In the genomic region with DNA sequence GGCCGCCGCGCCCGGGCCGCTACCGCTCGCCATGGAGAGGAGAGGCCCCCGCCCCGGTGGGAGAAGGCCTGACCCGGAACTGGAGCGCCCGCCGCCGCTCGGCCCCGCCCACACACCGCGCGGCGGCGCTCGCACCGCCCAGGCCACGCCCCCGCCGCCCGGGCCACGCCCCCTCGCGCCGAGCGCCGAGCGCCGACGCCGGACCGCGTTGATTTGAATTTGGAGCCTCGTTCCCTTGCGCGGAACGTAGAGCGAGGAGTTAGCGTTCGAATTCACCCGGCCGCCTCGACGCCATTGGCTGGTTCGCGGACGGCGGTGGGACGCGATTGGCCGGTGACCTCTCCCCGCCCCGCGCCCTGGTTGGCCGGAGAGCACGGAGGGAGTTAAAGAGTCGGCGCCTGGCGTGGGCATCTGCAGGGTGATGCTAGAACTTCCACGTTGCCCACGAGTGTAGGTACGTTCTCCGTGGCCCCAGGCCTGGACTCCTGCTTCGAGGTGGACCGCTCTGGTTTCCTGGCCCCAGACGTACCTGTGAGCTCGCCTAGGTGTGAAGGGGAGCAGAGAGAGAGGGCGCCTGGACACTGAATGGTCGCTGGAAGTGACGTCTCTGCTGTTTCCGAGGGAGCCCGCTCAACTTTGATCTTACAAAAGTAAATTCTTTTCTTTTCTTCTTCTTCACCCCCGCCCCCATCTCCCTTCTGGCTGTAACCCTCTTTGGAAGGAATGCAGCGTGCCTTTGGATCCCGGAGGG, we compare ENCODE assay signal across 8 mouse cellular contexts. TPM values are rescaled to one million over a fixed set of nuclear protein-coding genes. Genes with fewer than 3 reads are reported as not detected.
A peak's percentile ranks its signal among the peaks of the same experiment; 100 is the strongest.
DNase-seq lines count a peak whose midpoint lies in the region; ATAC-seq and TF ChIP-seq lines count a peak whose summit lies in the region.

A gene (minus strand): TSS at position 104 of the 751 bp plus-strand sequence.
A gene (plus strand): TSS at position 192 of the 751 bp plus-strand sequence.

- H3K27ac ChIP-seq in ES-Bruce4 (ENCODE audit: insufficient read depth, low read length) = peak within 1 kb of the TSS; percentile 52; the same call in 1 of the 2 replicates
- peak within 1 kb of the TSS; percentile 75 for H3K27ac ChIP-seq in forebrain, embryonic 14.5 days (ENCODE audit: low read depth, low read length)
- peak within 1 kb of the TSS; percentile 87 for H3K27ac ChIP-seq in neural tube, embryonic 15.5 days (replicated peaks)

- peak within 1 kb of the TSS; percentile 80 for H3K4me2 ChIP-seq in forebrain, embryonic 14.5 days (ENCODE audit: low read length)
- peak within 1 kb of the TSS; percentile 77 for H3K4me2 ChIP-seq in neural tube, embryonic 15.5 days

- no peak for TF ChIP-seq EP300 in ES-Bruce4 (IDR thresholded peaks at IDR 0.05; ENCODE audit: insufficient read depth, low read depth, low read length)

- no peaks in the 10 kb centered on the region for H3K9me3 ChIP-seq in ES-Bruce4 (replicated peaks; ENCODE audit: control insufficient read depth, insufficient read depth, low read length, poor library complexity, severe bottlenecking)
- H3K9me3 ChIP-seq in forebrain, embryonic 14.5 days (replicated peaks; ENCODE audit: control insufficient read depth, low read length) = no peaks in the 10 kb centered on the region
- no peaks in the 10 kb centered on the region for H3K9me3 ChIP-seq in neural tube, embryonic 15.5 days (replicated peaks)

- no peaks in the 10 kb centered on the region for H3K27me3 ChIP-seq in ES-Bruce4 (ENCODE audit: control insufficient read depth, insufficient read depth, low read length, poor library complexity, severe bottlenecking)
- H3K27me3 ChIP-seq in forebrain, embryonic 14.5 days (replicated peaks; ENCODE audit: control insufficient read depth, insufficient read depth, low read length) = no peaks in the 10 kb centered on the region
- H3K27me3 ChIP-seq in neural tube, embryonic 15.5 days (replicated peaks) = no peaks in the 10 kb centered on the region

- TF ChIP-seq CTCF in ES-Bruce4 (IDR thresholded peaks at IDR 0.05; ENCODE audit: low read depth, low read length) = no peak

- peaks cover 11% of the 10 kb centered on the region; the same call in 1 of the 2 replicates for H3K36me3 ChIP-seq in ES-Bruce4 (ENCODE audit: control insufficient read depth, insufficient read depth, low read length, poor library complexity, severe bottlenecking)
- peaks cover 5% of the 10 kb centered on the region; the same call in 1 of the 2 replicates for H3K36me3 ChIP-seq in forebrain, embryonic 14.5 days (ENCODE audit: control insufficient read depth, insufficient read depth, low read length)
- H3K36me3 ChIP-seq in neural tube, embryonic 15.5 days = no peaks in the 10 kb centered on the region

- H3K4me3 ChIP-seq in ES-Bruce4 (ENCODE audit: low read depth, low read length) = peak within 1 kb of the TSS; percentile 92
- peak within 1 kb of the TSS; percentile 94 for H3K4me3 ChIP-seq in forebrain, embryonic 14.5 days (ENCODE audit: low read depth, low read length)
- H3K4me3 ChIP-seq in neural tube, embryonic 15.5 days (replicated peaks) = peak within 1 kb of the TSS; percentile 98

- H3K9ac ChIP-seq in ES-Bruce4 (ENCODE audit: low read depth, poor library complexity, severe bottlenecking) = peak within 1 kb of the TSS; percentile 95
- H3K9ac ChIP-seq in forebrain, embryonic 14.5 days (ENCODE audit: low read length) = peak within 1 kb of the TSS; percentile 95
- H3K9ac ChIP-seq in neural tube, embryonic 15.5 days (replicated peaks) = peak within 1 kb of the TSS; percentile 93

- H3K4me1 ChIP-seq in ES-Bruce4 (ENCODE audit: control insufficient read depth, insufficient read depth, low read length) = no peaks in the 10 kb centered on the region
- H3K4me1 ChIP-seq in forebrain, embryonic 14.5 days (ENCODE audit: control insufficient read depth, insufficient read depth, low read length) = peaks cover 14% of the 10 kb centered on the region
- peaks cover 25% of the 10 kb centered on the region for H3K4me1 ChIP-seq in neural tube, embryonic 15.5 days

- peak; percentile 72 for TF ChIP-seq POLR2A in ES-Bruce4 (IDR thresholded peaks at IDR 0.05; ENCODE audit: insufficient read depth, low read length)

- intact Hi-C loops in heart, postnatal 14 days (cut with DNase I) = no loop called here

- peak; percentile 95 for ATAC-seq in cerebellum, adult (ENCODE audit: insufficient number of reproducible peaks, low FRiP score, low TSS enrichment)
- ATAC-seq in forebrain, embryonic 14.5 days = peak; percentile 96
- ATAC-seq in neural tube, embryonic 15.5 days (ENCODE audit: low FRiP score) = peak; percentile 97

- 0% methylated on average over 57 of the region's 81 CpGs for WGBS in forebrain, embryonic 14.5 days
- under 1% methylated on average over 56 of the region's 81 CpGs for WGBS in neural tube, embryonic 15.5 days

- DNase-seq in forebrain, embryonic 14.5 days (ENCODE audit: low spot score) = peak; percentile 94
- peak; percentile 89 to 92 for DNase-seq in heart, postnatal 14 days
- peak; percentile 89 for DNase-seq in layer of hippocampus, adult 11-12 months (ENCODE audit: low spot score)
- DNase-seq in lung, adult 18-20 months = peak; percentile 91 to 92
- peak; percentile 94 for DNase-seq in testis, postnatal 14 days (ENCODE audit: low spot score)

RNA-seq across cellular contexts. Expression of the first gene that starts in this region (rescaled TPM):
- 98.0 and 109 TPM in 2 replicates for polyA plus RNA-seq in ES-Bruce4 (2011; ENCODE audit: insufficient read depth, insufficient read length, low read depth, missing spikeins)
- 68.4 and 76.9 TPM in 2 replicates for polyA plus RNA-seq in forebrain, embryonic 14.5 days (2014; fragmentation: Nextera tagmentation; extraction: Ambion mirVana)
- 10 to 100 TPM; 31.9 to 32.1 TPM for total RNA-seq in heart, postnatal 14 days (2021)
- polyA plus RNA-seq in neural tube, embryonic 15.5 days (2015; fragmentation: Nextera tagmentation; extraction: Ambion mirVana) = 92.8 and 94.8 TPM in 2 replicates

RNA-seq across cellular contexts. Expression of the second gene that starts in this region (rescaled TPM):
- 64.8 and 65.2 TPM in 2 replicates for polyA plus RNA-seq in ES-Bruce4 (2011; ENCODE audit: insufficient read depth, insufficient read length, low read depth, missing spikeins)
- polyA plus RNA-seq in forebrain, embryonic 14.5 days (2014; fragmentation: Nextera tagmentation; extraction: Ambion mirVana) = 19.4 and 21.1 TPM in 2 replicates
- 1 to 10 TPM; 2.7 to 3.2 TPM for total RNA-seq in heart, postnatal 14 days (2021)
- polyA plus RNA-seq in neural tube, embryonic 15.5 days (2015; fragmentation: Nextera tagmentation; extraction: Ambion mirVana) = 14.0 and 22.5 TPM in 2 replicates

Comparison
In these comparisons a context has a peak if more than half of its experiments do, and no peak if none do; other contexts are left out.
1. Peak in every context shown above with its lines: DNase-seq, ATAC-seq, H3K4me3 ChIP-seq and H3K27ac ChIP-seq.